Mouse (Mus musculus): ENCODE data around the gene Pgam2.

The Pgam2 gene

DNA sequence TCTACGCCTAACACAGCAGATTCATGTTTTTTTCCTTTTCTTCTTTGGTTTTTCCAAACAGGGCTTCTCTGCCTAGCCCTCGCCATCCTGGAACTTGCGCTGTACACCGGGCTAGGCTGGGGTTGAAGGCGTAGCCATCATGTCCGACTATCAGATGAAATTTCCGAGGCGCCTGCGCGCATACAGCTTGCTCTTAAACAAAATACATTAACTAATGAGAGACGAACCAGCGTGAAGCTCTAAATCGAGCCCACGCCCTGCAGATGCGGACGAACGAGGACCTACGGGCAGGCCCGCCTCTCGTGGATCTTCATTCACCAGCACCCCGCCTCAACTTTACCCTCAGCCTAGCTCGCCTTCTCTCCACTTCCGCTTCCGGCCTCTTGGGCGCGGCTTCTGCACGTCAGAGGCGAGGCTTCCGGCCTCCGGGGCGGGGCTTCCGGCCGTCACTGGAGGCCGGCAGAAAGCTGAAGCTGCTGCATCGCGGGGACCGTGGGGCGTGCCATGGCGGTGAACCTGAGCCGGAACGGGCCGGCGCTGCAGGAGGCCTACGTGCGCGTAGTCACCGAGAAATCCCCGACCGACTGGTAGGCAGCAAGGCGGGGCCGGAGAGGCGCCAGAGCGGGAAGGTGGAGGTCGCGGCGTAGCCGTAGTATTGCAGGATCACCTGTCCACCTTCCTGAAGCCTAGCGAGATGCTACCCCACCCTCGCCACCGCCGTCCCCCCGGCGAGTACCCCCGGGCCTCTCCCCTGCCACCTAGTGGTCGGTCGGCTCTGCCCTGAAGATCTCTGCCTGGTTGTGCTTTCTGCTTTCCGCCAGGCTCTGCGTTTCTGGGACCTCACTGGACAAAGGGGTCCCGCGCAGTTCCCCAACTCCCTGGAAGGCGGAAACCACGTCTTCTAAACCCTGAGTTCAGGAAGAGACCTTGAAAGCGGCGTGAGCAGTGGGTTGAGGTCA is 15.2 kb downstream of the Pgam2 start, which contains the start of gene Dbnl:
Gene Dbnl, plus strand, starts transcription at position 433 of the 959 bp plus-strand sequence.
- in situ Hi-C loops (cut with MboI; ENCODE audit: low pct_unique_long_range_greater_than_20kb in 1 of 2, low sequenced_read_pairs in 2 of 2, unreplicated experiment in 1 of 2): loop anchor here in 1 of 2 experiments (10.0 kb wide), 1 partner anchor 304 kb away; no protein-coding TSS in a partner anchor

DNA sequence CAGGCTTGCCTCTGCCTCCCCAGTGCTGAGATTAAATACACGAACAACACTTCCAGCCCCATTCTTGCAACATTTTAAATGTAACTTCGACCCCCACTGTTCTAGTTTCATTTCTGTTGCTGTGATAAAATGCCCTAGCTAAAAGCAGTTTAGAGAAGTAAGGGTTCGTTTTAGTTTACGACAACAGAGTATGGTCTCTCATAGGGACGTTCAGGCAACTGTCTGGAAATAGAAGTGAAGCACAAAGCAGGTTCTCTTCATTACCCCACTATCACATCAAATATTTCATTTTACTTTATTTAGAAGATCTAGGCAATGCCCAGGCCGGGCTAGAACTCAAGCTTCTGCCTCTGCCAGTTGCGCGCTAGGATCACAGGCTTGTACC is 15.9 kb downstream of the Pgam2 start:
- in situ Hi-C loops (cut with MboI; ENCODE audit: low pct_unique_long_range_greater_than_20kb in 1 of 2, low sequenced_read_pairs in 2 of 2, unreplicated experiment in 1 of 2): loop anchor here in 1 of 2 experiments (10.0 kb wide), 1 partner anchor 303 kb away; no protein-coding TSS in a partner anchor

DNA sequence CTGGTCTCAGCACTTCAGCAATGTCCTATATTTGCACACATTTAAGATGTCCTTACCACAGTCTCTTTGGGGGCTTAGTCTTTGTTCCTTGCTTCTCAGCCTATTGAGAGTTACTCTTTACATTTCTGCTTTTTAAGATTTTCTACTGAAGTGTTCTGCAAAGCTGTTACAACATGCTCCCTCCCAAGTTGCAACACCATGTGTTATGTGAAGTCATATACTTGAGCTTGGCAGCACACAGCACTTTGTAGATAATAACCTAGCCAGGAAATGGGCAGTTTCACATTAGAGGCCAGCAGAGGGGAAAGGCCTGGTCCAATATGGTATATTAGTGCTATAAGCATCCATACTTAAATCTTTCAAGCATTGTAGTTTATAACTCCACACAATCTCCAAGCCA is 17.8 kb downstream of the Pgam2 start:
- in situ Hi-C loops (cut with MboI; ENCODE audit: low pct_unique_long_range_greater_than_20kb in 1 of 2, low sequenced_read_pairs in 2 of 2, unreplicated experiment in 1 of 2): loop anchor here in 1 of 2 experiments (10.0 kb wide), 1 partner anchor 301 kb away; no protein-coding TSS in a partner anchor

DNA sequence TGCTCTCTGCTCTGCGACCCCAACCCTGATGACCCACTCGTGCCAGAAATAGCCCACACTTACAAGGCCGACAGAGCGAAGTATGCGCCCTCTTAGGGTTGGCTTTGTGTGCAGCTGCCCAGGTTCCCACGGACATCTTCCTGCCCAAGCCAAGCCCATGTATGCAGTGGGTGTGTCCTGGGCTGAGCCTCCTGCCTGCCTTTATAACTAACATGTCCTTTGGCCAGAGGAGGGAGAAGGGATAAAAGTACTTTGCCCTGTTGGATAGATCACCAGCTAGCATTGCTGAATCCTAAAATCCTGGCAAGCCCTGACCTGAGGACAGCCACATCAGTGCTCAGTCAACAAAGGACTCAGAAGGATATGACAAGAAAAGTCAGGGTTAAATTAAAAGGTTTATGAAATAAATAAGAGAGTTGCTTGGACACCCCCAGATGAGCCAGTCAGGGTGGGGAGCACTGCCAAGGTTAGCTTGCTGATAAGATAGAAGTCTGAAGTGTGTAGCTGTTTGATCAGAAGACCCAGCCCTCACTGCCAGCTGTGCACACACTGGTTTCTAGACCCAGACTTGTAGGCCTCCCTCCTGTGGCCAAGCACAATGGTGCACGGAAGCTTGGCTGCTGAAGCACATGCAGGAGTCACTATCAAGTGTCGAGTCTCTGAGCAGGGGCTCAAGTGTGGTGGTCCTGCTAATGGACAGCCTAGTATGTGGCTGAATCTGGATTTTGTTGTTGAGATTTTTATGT is 21.2 kb downstream of the Pgam2 start:
- in situ Hi-C loops (cut with MboI; ENCODE audit: low pct_unique_long_range_greater_than_20kb in 1 of 2, low sequenced_read_pairs in 2 of 2, unreplicated experiment in 1 of 2): loop anchor here in 1 of 2 experiments (10.0 kb wide), 1 partner anchor 298 kb away; no protein-coding TSS in a partner anchor

DNA sequence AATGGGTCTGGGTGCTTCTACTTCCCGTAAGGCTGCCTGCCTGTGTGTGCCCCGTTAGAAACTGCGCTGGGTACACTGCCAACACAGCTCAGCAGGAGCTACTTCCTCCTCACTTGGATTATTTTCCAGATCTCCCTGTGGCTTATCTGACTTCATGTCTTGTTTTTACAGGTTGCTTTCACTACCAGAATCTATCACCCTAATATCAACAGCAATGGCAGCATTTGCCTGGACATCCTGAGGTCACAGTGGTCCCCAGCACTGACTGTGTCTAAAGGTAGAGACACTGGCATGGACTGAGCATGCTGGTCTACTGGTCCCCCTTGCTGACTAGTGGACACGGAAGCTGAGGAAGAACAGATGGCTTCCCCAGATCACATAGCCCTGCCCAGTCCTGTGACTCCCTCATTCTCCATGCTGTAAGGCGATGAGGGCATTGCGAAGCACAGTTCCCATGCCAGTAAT is 23.5 kb downstream of the Pgam2 start:
- in situ Hi-C loops (cut with MboI; ENCODE audit: low pct_unique_long_range_greater_than_20kb in 1 of 2, low sequenced_read_pairs in 2 of 2, unreplicated experiment in 1 of 2): loop anchor here in 1 of 2 experiments (10.0 kb wide), 1 partner anchor 295 kb away; no protein-coding TSS in a partner anchor

DNA sequence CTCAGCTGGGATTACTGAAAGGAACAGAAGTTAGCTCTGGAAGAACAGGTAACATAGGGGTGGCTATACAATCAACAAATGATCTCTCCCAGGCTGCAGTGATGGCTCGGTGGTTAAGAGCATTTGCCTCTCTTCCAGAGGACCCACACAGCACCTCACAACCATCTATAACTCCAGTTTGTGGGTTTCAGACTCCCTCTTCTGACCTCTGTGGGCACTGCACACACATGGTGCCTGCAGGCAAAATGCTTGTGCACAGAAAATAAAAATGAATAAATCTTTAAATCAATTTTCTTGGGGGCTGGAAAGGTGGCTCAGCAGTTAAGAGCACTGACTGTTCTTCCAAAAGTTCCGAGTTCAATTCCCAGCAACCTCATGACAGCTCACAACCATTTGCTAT is 25.1 kb downstream of the Pgam2 start:
- in situ Hi-C loops (cut with MboI; ENCODE audit: low pct_unique_long_range_greater_than_20kb in 1 of 2, low sequenced_read_pairs in 2 of 2, unreplicated experiment in 1 of 2): no loop called here

DNA sequence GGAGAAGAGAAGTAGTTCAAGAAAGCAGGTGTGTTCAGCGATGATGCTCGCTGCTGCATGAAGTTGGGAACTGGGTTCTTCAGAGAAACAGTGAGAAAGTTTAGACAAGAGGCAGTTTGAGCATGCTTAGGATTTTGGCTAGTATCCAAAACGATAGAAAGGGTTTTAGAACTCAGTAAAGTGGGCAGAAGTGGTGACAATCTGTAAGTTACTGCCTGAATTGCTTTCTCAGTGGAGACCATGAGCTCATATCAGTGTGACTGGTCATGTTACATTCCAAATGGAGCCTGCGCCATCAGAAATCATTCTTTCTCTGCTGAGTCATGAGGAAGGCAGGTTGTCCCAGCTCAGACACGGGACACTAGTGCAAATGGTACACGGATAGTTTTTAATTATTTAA is 37.5 kb downstream of the Pgam2 start:
- in situ Hi-C loops (cut with MboI; ENCODE audit: low pct_unique_long_range_greater_than_20kb in 1 of 2, low sequenced_read_pairs in 2 of 2, unreplicated experiment in 1 of 2): no loop called here

DNA sequence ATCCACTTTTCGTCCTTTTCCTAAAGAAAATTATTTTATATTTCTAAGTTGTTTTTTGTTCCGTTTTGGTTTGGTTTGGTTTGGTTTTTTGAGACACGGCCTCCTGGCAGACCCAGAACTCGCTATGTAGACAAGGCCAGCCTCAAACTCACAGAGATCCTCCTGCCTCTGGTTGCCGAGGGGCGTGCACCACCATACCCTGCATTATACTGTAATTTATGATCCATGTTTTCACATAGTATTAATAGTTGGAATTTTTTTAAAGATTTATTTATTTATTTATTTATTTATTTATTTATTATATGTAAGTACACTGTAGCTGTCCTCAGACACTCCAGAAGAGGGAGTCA is 40.9 kb downstream of the Pgam2 start:
- in situ Hi-C loops (cut with MboI; ENCODE audit: low pct_unique_long_range_greater_than_20kb in 1 of 2, low sequenced_read_pairs in 2 of 2, unreplicated experiment in 1 of 2): no loop called here

DNA sequence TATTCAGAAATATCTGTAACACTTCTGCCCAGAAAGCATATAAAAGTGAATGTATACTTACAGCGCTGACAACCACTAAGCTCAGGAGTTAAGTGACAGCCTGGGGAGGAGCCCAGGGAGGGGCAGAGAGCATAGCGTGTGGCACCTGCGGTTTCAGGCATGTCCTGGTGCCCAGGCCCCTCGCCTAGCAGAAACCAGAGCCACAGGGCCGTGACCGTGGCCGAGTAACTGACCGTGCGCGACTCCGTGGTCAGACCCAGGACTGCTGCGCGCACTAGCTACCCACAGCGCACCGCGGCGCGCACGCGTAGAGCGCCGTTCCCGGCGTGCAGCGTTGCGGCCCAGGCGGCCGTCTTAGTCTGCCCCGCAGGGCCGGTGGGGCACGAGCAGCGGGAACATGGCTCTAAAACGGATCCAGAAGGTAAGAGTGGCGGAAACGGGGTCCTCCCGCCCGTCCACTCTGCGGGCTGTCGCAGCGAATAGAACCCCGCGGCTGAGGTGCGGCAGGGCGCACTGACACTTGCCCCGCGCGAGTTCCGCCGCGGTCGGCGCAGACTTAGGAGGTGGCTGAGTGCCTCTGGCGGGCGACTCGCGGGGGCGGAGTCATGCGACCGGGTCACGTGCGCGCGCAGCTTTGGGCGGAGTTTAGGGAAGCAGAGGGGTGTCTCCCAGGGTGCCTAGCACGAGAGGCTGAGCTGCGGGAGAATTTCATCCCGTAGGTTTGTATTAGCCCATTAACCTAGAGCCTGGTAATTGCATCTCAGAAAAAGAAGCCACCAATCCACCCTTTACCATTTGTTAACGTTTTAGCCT is 41.5 kb downstream of the Pgam2 start, which contains the start of gene Urgcp:
Gene Urgcp, minus strand, starts transcription at position 557 of the 813 bp plus-strand sequence.
- in situ Hi-C loops (cut with MboI; ENCODE audit: low pct_unique_long_range_greater_than_20kb in 1 of 2, low sequenced_read_pairs in 2 of 2, unreplicated experiment in 1 of 2): no loop called here

DNA sequence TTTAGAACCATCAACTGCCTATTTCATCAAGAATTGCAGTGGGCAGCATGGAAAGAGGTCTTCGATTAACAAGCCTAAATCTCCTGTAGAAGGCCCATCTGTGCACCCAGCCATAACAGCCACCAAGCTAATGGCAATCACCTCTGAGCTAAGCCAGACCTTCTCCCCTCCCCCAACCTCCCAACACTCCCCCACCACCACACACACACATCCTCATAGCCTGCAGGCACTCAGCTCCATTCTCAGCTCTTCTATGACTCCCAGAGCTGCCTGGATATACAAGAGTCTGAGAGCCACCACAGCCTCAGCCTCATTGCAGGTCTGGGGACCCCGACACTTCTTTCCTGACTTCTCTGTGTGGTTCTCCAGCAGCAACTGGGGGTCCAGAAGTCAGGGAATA is 49.8 kb downstream of the Pgam2 start:
- in situ Hi-C loops (cut with MboI; ENCODE audit: low pct_unique_long_range_greater_than_20kb in 1 of 2, low sequenced_read_pairs in 2 of 2, unreplicated experiment in 1 of 2): no loop called here

All from mouse embryonic stem cell (cell line).